Mouse (Mus musculus) hindbrain, postnatal 0 days (tissue): ENCODE data around the gene Gna15. TPM values are rescaled to one million over a fixed set of nuclear protein-coding genes. Genes with fewer than 3 reads are reported as not detected.

Experiments
- ATAC-seq: fragments of 200-750 bp; cut with Nextera tagmentation; 2 replicates; pipeline ENCODE4 v1.8.0; 2017; ENCODE audit warnings: mild to moderate bottlenecking, moderate TSS enrichment, moderate library complexity
- DNase-seq: peaks from one replicate; pipeline ENCODE4 v3.0.0-alpha.2; 2015; ENCODE audit warnings: low spot score
- H3K27ac ChIP-seq: fragments of 300-500 bp; sonication (generic); 2 replicates; pipeline ENCODE4 v1.5.1; 2014; ENCODE audit warnings: mild to moderate bottlenecking
- H3K27me3 ChIP-seq: fragments of 300-500 bp; sonication (generic); 2 replicates; pipeline ENCODE4 v1.6.1; 2014; ENCODE audit warnings: low read length, mixed read lengths; ENCODE audit not compliant: insufficient read depth
- H3K36me3 ChIP-seq: fragments of 300-500 bp; sonication (generic); 2 replicates; pipeline ENCODE4 v1.6.1; 2014; ENCODE audit warnings: low read length, mixed read lengths; ENCODE audit not compliant: insufficient read depth
- H3K4me1 ChIP-seq: fragments of 300-500 bp; sonication (generic); 2 replicates; pipeline ENCODE4 v1.6.1; 2014; ENCODE audit warnings: antibody characterized with exemption, low read length, mixed read lengths; ENCODE audit not compliant: insufficient read depth
- H3K4me2 ChIP-seq: fragments of 300-500 bp; sonication (generic); 2 replicates; pipeline ENCODE4 v1.6.1; 2014; ENCODE audit warnings: low read depth, mild to moderate bottlenecking, low read length, moderate library complexity, mixed read lengths
- H3K4me3 ChIP-seq: fragments of 300-500 bp; sonication (generic); 2 replicates; pipeline ENCODE4 v1.5.1; 2014; ENCODE audit warnings: low read length
- H3K9ac ChIP-seq: fragments of 300-500 bp; sonication (generic); replicated peaks from 2 replicates; pipeline ENCODE4 v1.6.1; 2014; ENCODE audit warnings: mild to moderate bottlenecking, low read length, moderate library complexity, mixed read lengths
- H3K9me3 ChIP-seq: fragments of 300-500 bp; sonication (generic); 2 replicates; pipeline ENCODE4 v1.6.1; 2016; ENCODE audit warnings: low read length, mixed read lengths
- CTCF ChIP-seq: IDR thresholded peaks from 2 replicates; pipeline ENCODE4 v1.5.1; 2016; ENCODE audit warnings: antibody characterized with exemption, control low read depth, low read depth
- WGBS: fragments of 180-500 bp; shearing (Covaris S2); extraction: QIAGEN DNeasy Blood & Tissue Kit; methylation state at CpG from one replicate; pipeline ENCODE4 v1.1.7; 2014; 5-methylcytosine and 5-hydroxymethylcytosine counted together
- microRNA-seq, 2 experiments: library from miRNA; unstranded; fragments of <30 nt; microRNA quantifications; one replicate each; pipeline ENCODE4; 2016
- polyA plus RNA-seq: library from polyadenylated mRNA; unstranded; fragments of >200 nt; fragmentation: Nextera tagmentation; extraction: Ambion mirVana; gene quantifications from 2 replicates; pipeline ENCODE4 v1.2.1, GENCODE M21; 2015
- total RNA-seq: library from RNA; depleted of rRNA; stranded (reverse); fragments of >200 nt; gene quantifications from 2 replicates; pipeline ENCODE4 v1.2.3, GENCODE M21; 2014; rRNA removed

Gene Gna15
- total and polyA plus RNA-seq, 2 experiments from 2014 or later: 1.2 to 2.5 TPM

DNA sequence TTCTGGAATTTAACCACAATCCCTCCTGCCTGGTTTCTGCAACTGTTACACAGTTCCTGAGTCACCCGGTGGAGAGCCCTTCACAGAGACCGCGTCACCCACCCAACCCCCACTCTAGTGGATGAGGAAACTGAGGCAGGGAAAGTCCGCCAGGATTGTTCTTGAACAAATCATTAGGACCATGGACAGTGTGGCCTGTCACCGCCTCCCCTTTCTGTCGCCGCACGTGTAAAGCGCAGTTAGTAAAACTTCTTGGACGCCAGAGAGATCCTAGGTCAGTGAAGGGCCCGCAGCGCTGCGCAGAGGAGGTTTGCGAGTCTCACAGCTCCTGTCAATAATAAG lies 71.1 kb downstream of the Gna15 start:
- no peak overlapping the region for H3K9ac ChIP-seq
- H3K4me1 ChIP-seq: no peaks in the 10 kb centered on the region
- H3K9me3 ChIP-seq: no peaks in the 10 kb centered on the region
- WGBS: 6% methylated on average over 14 of the region's 14 CpGs
- peaks cover 38% of the 10 kb centered on the region for H3K27me3 ChIP-seq
- H3K27ac ChIP-seq: no peak overlapping the region
- ATAC-seq (no peak), DNase-seq (no peak)
- no peak for TF ChIP-seq CTCF
- no peak overlapping the region for H3K4me2 ChIP-seq
- no peak overlapping the region for H3K4me3 ChIP-seq
- no peaks in the 10 kb centered on the region for H3K36me3 ChIP-seq

Small RNAs within 50 kb of the gene (microRNA-seq; reads per million reads assigned to microRNA genes)
- 0 reads per million in 2 experiments for gene Gm25595

Other genes starting within 250 kb of the Gna15 start
- 2.9 and 6.0 TPM in 2 replicates for gene Tjp3, start 232.6 kb downstream of the Gna15 start, total RNA-seq
- 3.9 and 5.2 TPM in 2 replicates for gene Tjp3, start 232.6 kb downstream of the Gna15 start, polyA plus RNA-seq
- gene Pip5k1c, start 231.3 kb downstream of the Gna15 start, total RNA-seq: 223 and 242 TPM in 2 replicates
- gene Pip5k1c, start 231.3 kb downstream of the Gna15 start, polyA plus RNA-seq: 97.4 and 108 TPM in 2 replicates
- 24.3 and 46.2 TPM in 2 replicates for gene Cactin, start 203.1 kb downstream of the Gna15 start, total RNA-seq
- gene Cactin, start 203.1 kb downstream of the Gna15 start, polyA plus RNA-seq: 19.6 and 20.2 TPM in 2 replicates
- 2.6 TPM in 2 replicates for gene Tbxa2r, start 195.5 kb downstream of the Gna15 start, total RNA-seq
- gene Tbxa2r, start 195.5 kb downstream of the Gna15 start, polyA plus RNA-seq: 4.0 and 4.3 TPM in 2 replicates
- gene Gipc3, start 181.0 kb downstream of the Gna15 start, total RNA-seq: 0.16 TPM in 1 of 2 replicates, not detected in the other
- not detected in 2 replicates for gene Gipc3, start 181.0 kb downstream of the Gna15 start, polyA plus RNA-seq
- gene Hmg20b, start 173.7 kb downstream of the Gna15 start, total RNA-seq: 20.8 and 28.5 TPM in 2 replicates
- 36.8 and 41.1 TPM in 2 replicates for gene Hmg20b, start 173.7 kb downstream of the Gna15 start, polyA plus RNA-seq
- 34.4 and 38.1 TPM in 2 replicates for gene Mfsd12, start 166.7 kb downstream of the Gna15 start, total RNA-seq
- gene Mfsd12, start 166.7 kb downstream of the Gna15 start, polyA plus RNA-seq: 13.6 TPM in 2 replicates
- not detected in 2 replicates for gene 4930404N11Rik, start 158.4 kb downstream of the Gna15 start, total RNA-seq
- 0.25 and 0.99 TPM in 2 replicates for gene 4930404N11Rik, start 158.4 kb downstream of the Gna15 start, polyA plus RNA-seq
- 106 and 118 TPM in 2 replicates for gene Fzr1, start 145.7 kb downstream of the Gna15 start, total RNA-seq
- gene Fzr1, start 145.7 kb downstream of the Gna15 start, polyA plus RNA-seq: 131 and 134 TPM in 2 replicates
- 146 TPM in 2 replicates for gene Dohh, start 139.8 kb downstream of the Gna15 start, total RNA-seq
- gene Dohh, start 139.8 kb downstream of the Gna15 start, polyA plus RNA-seq: 111 and 114 TPM in 2 replicates
- 2.1 and 3.3 TPM in 2 replicates for gene Gm48551, start 139.8 kb downstream of the Gna15 start, total RNA-seq
- gene Gm48551, start 139.8 kb downstream of the Gna15 start, polyA plus RNA-seq: 5.3 and 7.0 TPM in 2 replicates
- gene Gm48552, start 135.2 kb downstream of the Gna15 start, total RNA-seq: 7.5 TPM in 2 replicates
- gene Gm48552, start 135.2 kb downstream of the Gna15 start, polyA plus RNA-seq: 2.7 and 4.0 TPM in 2 replicates
- 2.9 and 3.7 TPM in 2 replicates for gene Smim24, start 131.2 kb downstream of the Gna15 start, total RNA-seq
- gene Smim24, start 131.2 kb downstream of the Gna15 start, polyA plus RNA-seq: 1.4 and 1.7 TPM in 2 replicates
- gene Nfic, start 68.6 kb downstream of the Gna15 start, total RNA-seq: 17.2 and 26.5 TPM in 2 replicates
- gene Nfic, start 68.6 kb downstream of the Gna15 start, polyA plus RNA-seq: 33.8 and 34.6 TPM in 2 replicates
- 93.9 and 128 TPM in 2 replicates for gene Celf5, start 41.5 kb downstream of the Gna15 start, total RNA-seq
- 40.1 and 43.2 TPM in 2 replicates for gene Celf5, start 41.5 kb downstream of the Gna15 start, polyA plus RNA-seq
- 124 and 170 TPM in 2 replicates for gene Ncln, start 27.8 kb downstream of the Gna15 start, total RNA-seq
- gene Ncln, start 27.8 kb downstream of the Gna15 start, polyA plus RNA-seq: 66.3 and 66.5 TPM in 2 replicates
- gene S1pr4, start 24.1 kb downstream of the Gna15 start, total RNA-seq: 0.40 and 1.3 TPM in 2 replicates
- gene S1pr4, start 24.1 kb downstream of the Gna15 start, polyA plus RNA-seq: 0.38 and 0.40 TPM in 2 replicates
- gene Gna11, start 21.0 kb upstream of the Gna15 start, total RNA-seq: 121 and 139 TPM in 2 replicates
- 95.6 and 105 TPM in 2 replicates for gene Gna11, start 21.0 kb upstream of the Gna15 start, polyA plus RNA-seq
- 611 and 635 TPM in 2 replicates for gene Aes, start 35.3 kb upstream of the Gna15 start, total RNA-seq
- gene Aes, start 35.3 kb upstream of the Gna15 start, polyA plus RNA-seq: 803 and 834 TPM in 2 replicates
- gene Tle2, start 50.3 kb upstream of the Gna15 start, total RNA-seq: 28.8 and 41.8 TPM in 2 replicates
- 43.7 and 45.5 TPM in 2 replicates for gene Tle2, start 50.3 kb upstream of the Gna15 start, polyA plus RNA-seq
- 5.3 and 5.4 TPM in 2 replicates for gene Tle6, start 76.8 kb upstream of the Gna15 start, total RNA-seq
- gene Tle6, start 76.8 kb upstream of the Gna15 start, polyA plus RNA-seq: 6.2 and 6.6 TPM in 2 replicates
- 4.2 and 4.3 TPM in 2 replicates for gene BC025920, start 82.0 kb upstream of the Gna15 start, total RNA-seq
- 0.97 and 1.3 TPM in 2 replicates for gene BC025920, start 82.0 kb upstream of the Gna15 start, polyA plus RNA-seq
- 22.4 and 31.5 TPM in 2 replicates for gene Sirt6, start 103.6 kb upstream of the Gna15 start, total RNA-seq
- 39.0 and 40.9 TPM in 2 replicates for gene Sirt6, start 103.6 kb upstream of the Gna15 start, polyA plus RNA-seq
- gene Ankrd24, start 104.3 kb upstream of the Gna15 start, total RNA-seq: 58.5 and 73.9 TPM in 2 replicates
- 17.7 and 18.6 TPM in 2 replicates for gene Ankrd24, start 104.3 kb upstream of the Gna15 start, polyA plus RNA-seq
- 3.0 and 4.5 TPM in 2 replicates for gene Gm10778, start 124.8 kb upstream of the Gna15 start, total RNA-seq
- gene Gm10778, start 124.8 kb upstream of the Gna15 start, polyA plus RNA-seq: 2.7 and 2.9 TPM in 2 replicates
- 4.3 and 5.0 TPM in 2 replicates for gene Zfp433, start 180.6 kb upstream of the Gna15 start, total RNA-seq
- gene Zfp433, start 180.6 kb upstream of the Gna15 start, polyA plus RNA-seq: 10.1 and 10.5 TPM in 2 replicates
- gene Gm3055, start 246.9 kb upstream of the Gna15 start, total RNA-seq: 5.1 and 16.5 TPM in 2 replicates
- gene Gm3055, start 246.9 kb upstream of the Gna15 start, polyA plus RNA-seq: 7.7 and 8.7 TPM in 2 replicates